Mouse (Mus musculus): Measurements from ENCODE around the gene Ttll5. TPM values are rescaled to one million over a fixed set of nuclear protein-coding genes. Genes with fewer than 3 reads are reported as not detected.

Ttll5 gene
- polyA plus RNA-seq, 1 experiment from 2014 or later = 12.4 TPM

DNA sequence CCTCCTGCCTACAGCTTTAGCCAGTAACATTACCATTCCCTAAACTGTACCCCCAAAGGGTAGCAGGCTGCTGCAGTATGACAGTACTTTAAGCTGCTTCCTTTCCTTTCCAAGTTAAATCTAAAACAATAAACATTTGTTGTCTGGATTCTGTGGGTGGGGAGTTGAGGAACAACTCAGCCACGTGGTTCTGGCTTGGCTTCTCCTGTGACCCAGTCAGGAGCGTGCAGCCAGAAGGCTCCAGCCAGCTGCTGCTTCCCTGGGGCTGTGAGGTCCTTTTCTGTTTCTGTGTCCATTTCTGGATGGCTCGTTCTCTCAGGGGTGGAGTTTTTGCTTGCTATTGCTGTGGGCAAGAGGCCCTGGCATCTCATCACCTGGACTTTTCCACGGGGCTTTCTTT lies 149.6 kb downstream of the Ttll5 start:
- no peak overlapping the region for H3K4me3 ChIP-seq (replicated peaks)
- 49% methylated on average over 4 of the region's 4 CpGs for WGBS
- no peaks in the 10 kb centered on the region for H3K36me3 ChIP-seq
- H3K4me2 ChIP-seq = no peak overlapping the region
- peaks cover 12% of the 10 kb centered on the region for H3K4me1 ChIP-seq
- ATAC-seq (ENCODE audit: insufficient read depth, low FRiP score, low read depth) = no peak
- H3K9me3 ChIP-seq = no peaks in the 10 kb centered on the region
- H3K9ac ChIP-seq = no peak overlapping the region
- H3K27ac ChIP-seq = peak overlapping the region; percentile 55
- H3K27me3 ChIP-seq (replicated peaks) = no peaks in the 10 kb centered on the region

- 81% methylated on average over 5 of the region's 5 CpGs for WGBS
These were observed 155.5 kb downstream of the Ttll5 start for GRCm38 (mm10) chr12:85979996-85980395.

DNA sequence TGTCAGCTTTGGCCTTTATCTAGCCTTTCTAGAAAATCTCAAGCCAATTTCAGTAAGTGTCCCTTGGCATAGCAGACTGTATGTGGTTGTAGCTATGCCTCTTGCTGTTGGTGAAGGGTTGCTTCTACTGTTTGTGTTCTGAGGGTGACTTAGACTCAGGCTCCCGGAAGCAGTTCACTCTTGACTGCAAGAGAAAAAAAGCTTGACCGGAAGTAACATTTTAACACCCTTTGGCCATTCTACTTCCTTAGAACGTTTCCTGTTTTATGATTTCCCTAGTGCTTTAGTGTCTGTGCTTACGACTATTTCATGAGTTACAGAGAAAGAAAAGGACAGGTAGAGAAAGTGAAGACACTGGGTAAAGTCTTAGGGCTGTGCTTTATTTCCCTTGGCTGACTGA lies 161.1 kb downstream of the Ttll5 start:
- no peaks in the 10 kb centered on the region for H3K9me3 ChIP-seq
- H3K4me1 ChIP-seq = no peaks in the 10 kb centered on the region
- no peak for ATAC-seq (ENCODE audit: insufficient read depth, low FRiP score, low read depth)
- no peak overlapping the region for H3K27ac ChIP-seq
- no peak overlapping the region for H3K4me3 ChIP-seq (replicated peaks)
- no peak overlapping the region for H3K9ac ChIP-seq
- H3K36me3 ChIP-seq = no peaks in the 10 kb centered on the region
- no peak overlapping the region for H3K4me2 ChIP-seq
- no peaks in the 10 kb centered on the region for H3K27me3 ChIP-seq (replicated peaks)
- 63% methylated on average over 4 of the region's 4 CpGs for WGBS

More at GRCm38 (mm10) chr12:85979996-85980395, 155.5 kb downstream of the Ttll5 start:
- Histone ChIP-seq H3K4me2 (no peak overlapping the region), H3K27ac (no peak overlapping the region), H3K4me3 (replicated peaks) (no peak overlapping the region), H3K27me3 (replicated peaks) (no peaks in the 10 kb centered on the region), H3K9ac (no peak overlapping the region), H3K36me3 (no peaks in the 10 kb centered on the region), H3K4me1 (no peaks in the 10 kb centered on the region), H3K9me3 (no peaks in the 10 kb centered on the region)
- ATAC-seq (ENCODE audit: insufficient read depth, low FRiP score, low read depth) = no peak

GRCm38 (mm10) chr12:85986024-85986423 lies 161.6 kb downstream of the Ttll5 start:
- H3K27ac ChIP-seq = no peak overlapping the region
- H3K4me2 ChIP-seq = no peak overlapping the region
- no peaks in the 10 kb centered on the region for H3K36me3 ChIP-seq
- no peak overlapping the region for H3K4me3 ChIP-seq (replicated peaks)
- no peaks in the 10 kb centered on the region for H3K4me1 ChIP-seq
- 70% methylated on average over 7 of the region's 7 CpGs for WGBS
- no peak for ATAC-seq (ENCODE audit: insufficient read depth, low FRiP score, low read depth)
- H3K27me3 ChIP-seq (replicated peaks) = no peaks in the 10 kb centered on the region
- no peak overlapping the region for H3K9ac ChIP-seq
- H3K9me3 ChIP-seq = no peaks in the 10 kb centered on the region

DNA sequence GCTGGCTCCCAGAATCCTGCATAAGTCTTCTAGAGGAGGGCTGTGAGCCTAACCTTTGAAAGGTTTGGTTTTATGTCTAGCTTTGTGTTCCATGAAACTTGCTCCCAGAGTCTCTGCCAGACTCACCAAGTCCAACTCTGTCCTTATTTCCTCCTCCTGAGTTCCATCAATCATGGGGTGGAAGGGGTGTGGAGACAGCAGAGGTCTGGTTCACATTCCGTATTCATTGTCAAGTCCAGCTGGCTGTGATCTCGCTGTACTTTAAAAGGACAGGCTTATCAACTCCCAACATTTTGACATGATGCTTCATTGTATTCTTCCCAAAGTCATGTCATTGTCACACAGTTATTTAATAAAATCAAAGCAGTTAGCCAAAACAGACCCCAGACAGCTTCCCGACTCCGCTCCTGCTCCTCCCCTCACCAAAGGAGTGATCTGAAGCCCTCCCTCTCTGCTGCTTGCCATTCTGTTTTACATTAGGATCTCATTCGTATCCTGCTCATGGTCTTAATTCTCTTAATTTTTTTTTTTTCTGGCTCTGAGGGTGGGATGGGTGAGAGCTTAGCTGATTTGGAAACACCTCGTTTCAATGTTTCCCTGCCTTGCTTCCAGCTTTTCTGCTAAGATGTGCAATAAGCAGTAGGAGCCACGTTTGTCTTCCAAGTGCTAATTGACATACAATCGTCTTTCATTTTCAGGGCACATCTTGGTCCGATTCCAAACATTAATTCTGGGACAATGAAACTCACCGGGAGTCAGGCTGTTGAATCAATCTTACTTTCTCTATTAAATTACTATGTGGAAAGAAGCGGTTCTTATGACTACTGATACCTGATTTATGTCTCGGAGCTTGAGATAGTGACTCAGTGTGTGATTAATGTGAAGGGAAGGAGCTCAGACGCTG lies 162.3 kb downstream of the Ttll5 start:
- H3K36me3 ChIP-seq = no peaks in the 10 kb centered on the region
- H3K4me3 ChIP-seq (replicated peaks) = no peak overlapping the region
- H3K9ac ChIP-seq = no peak overlapping the region
- no peak overlapping the region for H3K4me2 ChIP-seq
- no peaks in the 10 kb centered on the region for H3K9me3 ChIP-seq
- H3K4me1 ChIP-seq = no peaks in the 10 kb centered on the region
- ATAC-seq (ENCODE audit: insufficient read depth, low FRiP score, low read depth) = no peak
- WGBS = 47% methylated on average over 13 of the region's 13 CpGs
- H3K27ac ChIP-seq = no peak overlapping the region
- H3K27me3 ChIP-seq (replicated peaks) = no peaks in the 10 kb centered on the region

DNA sequence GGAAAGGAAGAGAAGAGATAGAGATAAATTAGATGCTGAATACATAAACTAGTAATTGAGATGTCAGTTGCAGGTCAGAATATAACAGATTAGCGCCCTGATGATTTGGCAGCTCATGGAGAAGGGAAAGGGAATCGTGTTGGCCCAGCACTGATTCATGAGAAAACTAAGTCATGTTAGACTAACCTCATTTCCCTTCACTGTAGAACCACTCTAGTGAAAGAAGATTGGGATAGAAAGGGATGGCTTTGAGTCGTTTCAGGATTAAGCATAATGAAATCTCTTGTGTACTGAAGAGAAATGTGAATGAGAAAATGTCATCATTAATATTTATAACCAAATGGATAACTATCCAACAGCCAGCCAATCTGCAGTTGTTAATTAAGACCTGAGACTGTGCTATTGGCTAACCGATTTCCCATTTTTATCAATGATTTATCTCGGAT lies 163.0 kb downstream of the Ttll5 start:
- Histone ChIP-seq H3K27me3 (replicated peaks) (no peaks in the 10 kb centered on the region), H3K9ac (no peak overlapping the region), H3K4me1 (no peaks in the 10 kb centered on the region), H3K4me2 (no peak overlapping the region), H3K4me3 (replicated peaks) (no peak overlapping the region), H3K9me3 (no peaks in the 10 kb centered on the region), H3K36me3 (no peaks in the 10 kb centered on the region), H3K27ac (no peak overlapping the region)
- ATAC-seq (ENCODE audit: insufficient read depth, low FRiP score, low read depth) = no peak
- WGBS = 79% methylated on average over 5 of the region's 5 CpGs

DNA sequence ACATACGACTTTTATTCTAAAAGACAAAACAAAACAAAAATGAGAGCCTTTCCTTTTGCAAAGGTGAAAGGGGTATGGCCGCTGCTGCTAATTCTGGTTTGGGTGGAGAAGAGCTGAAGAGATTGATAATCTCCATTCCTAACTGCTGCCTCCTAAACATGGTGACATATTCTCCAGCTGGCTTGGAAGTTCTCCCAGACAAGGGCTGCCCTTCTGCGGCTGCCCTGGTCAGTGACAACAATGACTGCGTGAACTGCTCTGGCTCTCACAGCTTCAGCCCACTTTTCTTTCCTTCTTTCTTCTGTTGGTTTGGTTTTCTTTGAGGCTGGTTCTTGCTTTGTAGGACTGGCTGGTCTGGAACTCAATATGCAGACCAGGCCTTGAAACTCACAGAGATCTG lies 163.7 kb downstream of the Ttll5 start:
- ATAC-seq (ENCODE audit: insufficient read depth, low FRiP score, low read depth) = no peak
- H3K9me3 ChIP-seq = no peaks in the 10 kb centered on the region
- 89% methylated on average over 4 of the region's 4 CpGs for WGBS

DNA sequence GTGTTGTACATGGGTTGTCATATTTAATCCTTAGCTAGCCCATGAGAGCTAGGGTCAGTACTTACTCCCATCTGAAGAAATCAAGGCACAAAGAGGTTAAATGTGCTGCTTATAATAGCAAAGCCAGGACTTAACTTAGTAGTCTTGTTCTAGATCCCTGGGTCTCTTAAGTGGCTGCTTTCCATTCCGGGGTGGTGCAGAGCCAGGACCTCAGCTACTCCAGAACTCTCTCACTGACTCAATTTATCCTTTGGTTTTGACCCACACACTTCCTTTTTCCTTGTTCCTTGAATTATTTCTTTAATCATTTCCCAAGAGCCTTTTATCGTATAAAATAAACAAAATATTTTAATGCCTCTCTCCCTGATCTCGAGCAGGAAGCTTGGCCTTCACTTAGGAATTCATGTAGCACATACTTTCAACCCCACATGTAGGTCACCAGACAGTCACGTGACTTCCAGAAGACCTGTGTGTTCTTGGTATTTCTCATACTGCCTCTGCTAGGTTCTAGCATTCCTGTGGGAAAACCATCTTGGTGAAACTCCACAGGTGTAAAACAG lies 164.4 kb downstream of the Ttll5 start:
- H3K27ac ChIP-seq = no peak overlapping the region
- no peaks in the 10 kb centered on the region for H3K9me3 ChIP-seq
- no peaks in the 10 kb centered on the region for H3K4me1 ChIP-seq
- no peak overlapping the region for H3K4me3 ChIP-seq (replicated peaks)
- H3K36me3 ChIP-seq = no peaks in the 10 kb centered on the region
- H3K9ac ChIP-seq = no peak overlapping the region
- H3K4me2 ChIP-seq = no peak overlapping the region
- 55% methylated on average over 4 of the region's 4 CpGs for WGBS
- H3K27me3 ChIP-seq (replicated peaks) = no peaks in the 10 kb centered on the region
- ATAC-seq (ENCODE audit: insufficient read depth, low FRiP score, low read depth) = no peak

More for the DNA sequence above, 163.7 kb downstream of the Ttll5 start:
- Histone ChIP-seq H3K27me3 (replicated peaks) (no peaks in the 10 kb centered on the region), H3K9ac (no peak overlapping the region), H3K4me3 (replicated peaks) (no peak overlapping the region), H3K4me1 (no peaks in the 10 kb centered on the region), H3K36me3 (no peaks in the 10 kb centered on the region), H3K4me2 (no peak overlapping the region), H3K27ac (no peak overlapping the region)

DNA sequence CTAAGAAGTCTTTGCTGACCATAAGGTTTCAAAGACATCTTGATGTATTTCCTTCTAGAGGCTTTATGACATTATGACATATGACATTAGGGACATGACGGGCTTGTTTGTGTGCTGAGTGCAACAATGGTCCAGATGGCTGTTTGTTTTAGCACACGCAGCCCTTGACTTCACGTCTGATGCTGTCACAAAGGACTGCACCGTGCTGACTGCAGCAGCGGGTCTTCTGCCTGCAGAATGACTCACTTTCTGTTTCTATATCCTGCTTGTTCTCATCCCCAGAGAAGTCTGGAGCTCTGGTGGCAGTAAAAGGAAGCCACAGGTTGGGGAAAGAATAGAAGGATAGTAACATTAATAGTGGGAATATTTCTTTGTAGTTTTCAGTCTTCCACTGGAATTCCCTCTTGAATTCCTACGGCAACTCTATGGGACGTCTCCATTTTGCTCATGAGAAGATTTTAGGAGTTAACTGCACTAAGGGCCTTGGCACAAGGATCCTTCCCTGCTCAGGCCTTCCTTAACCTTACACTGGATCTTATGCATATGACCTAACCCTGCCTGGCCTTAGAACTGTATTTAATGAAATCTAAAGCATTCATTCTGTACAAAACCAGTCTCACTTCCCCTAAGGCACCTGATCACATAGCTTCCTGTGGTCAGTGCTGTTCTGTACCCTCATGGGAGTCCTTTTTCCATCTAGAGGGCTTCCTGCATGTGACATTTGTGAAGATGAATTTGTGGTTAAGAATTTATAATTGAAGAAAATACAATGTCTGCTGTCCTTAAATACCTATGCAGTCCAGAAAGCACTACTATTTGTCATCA lies 167.8 kb downstream of the Ttll5 start:
- no peaks in the 10 kb centered on the region for H3K27me3 ChIP-seq (replicated peaks)

DNA sequence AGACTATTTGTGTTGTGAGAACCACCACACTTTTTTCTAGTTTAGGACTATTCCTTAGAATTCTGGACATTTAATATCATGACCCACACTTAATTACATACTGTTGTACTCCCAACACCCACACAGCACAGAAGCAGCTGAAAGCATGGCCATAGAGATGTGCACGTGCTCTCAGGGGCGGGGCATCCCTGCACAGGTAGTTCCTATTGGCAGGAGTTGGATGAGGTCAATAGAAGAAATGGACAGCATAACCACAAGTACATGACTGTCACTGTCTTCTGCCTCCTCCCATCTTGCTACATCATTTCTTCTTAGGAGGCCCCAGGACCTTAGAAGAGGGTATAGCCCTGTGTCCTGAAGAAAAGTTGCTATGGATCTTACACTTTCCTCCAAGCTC lies 168.4 kb downstream of the Ttll5 start:
- Histone ChIP-seq H3K9ac (no peak overlapping the region), H3K27ac (no peak overlapping the region), H3K4me3 (replicated peaks) (no peak overlapping the region), H3K36me3 (no peaks in the 10 kb centered on the region), H3K9me3 (no peaks in the 10 kb centered on the region), H3K4me1 (no peaks in the 10 kb centered on the region), H3K4me2 (no peak overlapping the region), H3K27me3 (replicated peaks) (no peaks in the 10 kb centered on the region)
- 78% methylated on average over 2 of the region's 2 CpGs for WGBS
- ATAC-seq (ENCODE audit: insufficient read depth, low FRiP score, low read depth) = no peak

More for the DNA sequence above, 167.8 kb downstream of the Ttll5 start:
- no peak overlapping the region for H3K27ac ChIP-seq
- no peaks in the 10 kb centered on the region for H3K9me3 ChIP-seq
- no peak overlapping the region for H3K4me2 ChIP-seq
- no peaks in the 10 kb centered on the region for H3K36me3 ChIP-seq
- no peaks in the 10 kb centered on the region for H3K4me1 ChIP-seq
- no peak overlapping the region for H3K9ac ChIP-seq
- WGBS = 61% methylated on average over 7 of the region's 7 CpGs
- H3K4me3 ChIP-seq (replicated peaks) = no peak overlapping the region
- no peak for ATAC-seq (ENCODE audit: insufficient read depth, low FRiP score, low read depth)

DNA sequence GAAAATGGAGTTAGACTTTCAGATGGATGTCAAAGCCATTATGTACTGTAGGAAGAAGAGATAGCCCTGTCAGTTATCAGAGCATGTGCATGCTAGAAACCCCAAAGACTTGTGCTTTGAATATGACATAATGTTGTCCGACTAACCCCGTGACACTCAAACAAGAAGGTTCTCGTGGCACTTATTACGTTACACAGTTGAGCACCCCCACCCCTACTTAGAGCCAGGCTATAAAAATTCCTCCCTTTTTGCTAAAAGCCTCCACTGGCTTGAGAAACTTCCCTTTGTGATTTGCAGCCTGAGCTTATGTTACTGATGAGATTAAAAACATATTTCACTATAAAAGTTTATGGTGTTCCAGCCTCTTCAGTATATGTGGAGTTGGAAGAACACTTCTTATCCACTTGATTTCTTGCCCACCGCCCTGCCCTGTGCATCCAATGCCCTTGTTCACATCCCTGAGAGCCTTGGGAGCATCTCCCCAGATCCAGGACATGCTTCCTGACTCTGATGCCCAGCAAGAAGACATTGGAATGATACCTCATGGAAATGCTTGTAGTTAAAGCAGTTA lies 169.4 kb downstream of the Ttll5 start:
- ATAC-seq (ENCODE audit: insufficient read depth, low FRiP score, low read depth) = no peak
- Histone ChIP-seq H3K4me1 (no peaks in the 10 kb centered on the region), H3K9me3 (no peaks in the 10 kb centered on the region), H3K4me2 (no peak overlapping the region), H3K27me3 (replicated peaks) (no peaks in the 10 kb centered on the region), H3K27ac (no peak overlapping the region), H3K36me3 (no peaks in the 10 kb centered on the region), H3K4me3 (replicated peaks) (no peak overlapping the region), H3K9ac (no peak overlapping the region)
- 68% methylated on average over 5 of the region's 5 CpGs for WGBS
